Mouse (Mus musculus): Measurements from ENCODE around the gene Tomm40l. TPM values are rescaled to one million over a fixed set of nuclear protein-coding genes. Genes with fewer than 3 reads are reported as not detected.

The Tomm40l gene
- polyA plus RNA-seq, 1 experiment from 2014 or later = 33.3 TPM

GRCm38 (mm10) chr1:171193911-171194830 lies 28.1 kb downstream of the Tomm40l start:
- DNase-seq (ENCODE audit: low spot score) = peak; percentile 34
- Histone ChIP-seq H3K36me3 (replicated peaks) (no peaks in the 10 kb centered on the region), H3K27ac (replicated peaks) (no peak overlapping the region), H3K27me3 (replicated peaks; ENCODE audit: low read depth, poor library complexity, severe bottlenecking) (peaks cover 98% of the 10 kb centered on the region), H3K4me1 (peaks cover 45% of the 10 kb centered on the region), H3K9me3 (no peaks in the 10 kb centered on the region), H3K4me3 (0 out of 2 replicates have a peak overlapping the region, but pooled peaks have one; percentile 72)
- 21% methylated on average over 11 of the region's 11 CpGs for WGBS

GRCm38 (mm10) chr1:171193093-171193840 lies 29.0 kb downstream of the Tomm40l start:
- H3K36me3 ChIP-seq (replicated peaks) = no peaks in the 10 kb centered on the region

GRCm38 (mm10) chr1:171192283-171192682 lies 30.0 kb downstream of the Tomm40l start:
- H3K36me3 ChIP-seq (replicated peaks) = no peaks in the 10 kb centered on the region
- H3K4me3 ChIP-seq = no peak overlapping the region
- no peak overlapping the region for H3K27ac ChIP-seq (replicated peaks)
- peaks cover 80% of the 10 kb centered on the region for H3K27me3 ChIP-seq (replicated peaks; ENCODE audit: low read depth, poor library complexity, severe bottlenecking)
- DNase-seq (ENCODE audit: low spot score) = no peak
- peaks cover 58% of the 10 kb centered on the region for H3K4me1 ChIP-seq
- WGBS = 45% methylated on average over 10 of the region's 10 CpGs
- H3K9me3 ChIP-seq = no peaks in the 10 kb centered on the region

More at GRCm38 (mm10) chr1:171193093-171193840, 29.0 kb downstream of the Tomm40l start:
- peak; percentile 43 for DNase-seq (ENCODE audit: low spot score)
- peaks cover 54% of the 10 kb centered on the region for H3K4me1 ChIP-seq
- H3K27ac ChIP-seq (replicated peaks) = no peak overlapping the region; the same call in 1 of the 2 replicates
- H3K9me3 ChIP-seq = no peaks in the 10 kb centered on the region
- H3K27me3 ChIP-seq (replicated peaks; ENCODE audit: low read depth, poor library complexity, severe bottlenecking) = peaks cover 89% of the 10 kb centered on the region
- 2% methylated on average over 18 of the region's 18 CpGs for WGBS
- H3K4me3 ChIP-seq = peak overlapping the region; percentile 44

- 93% methylated on average over 9 of the region's 9 CpGs for WGBS
- Histone ChIP-seq H3K9me3 (no peaks in the 10 kb centered on the region), H3K4me3 (no peak overlapping the region), H3K27me3 (replicated peaks; ENCODE audit: low read depth, poor library complexity, severe bottlenecking) (peaks cover 66% of the 10 kb centered on the region), H3K36me3 (replicated peaks) (no peaks in the 10 kb centered on the region), H3K4me1 (peaks cover 60% of the 10 kb centered on the region), H3K27ac (replicated peaks) (no peak overlapping the region)
- DNase-seq (ENCODE audit: low spot score) = no peak
Observed at GRCm38 (mm10) chr1:171190832-171191231, 31.5 kb downstream of the Tomm40l start.

- DNase-seq (ENCODE audit: low spot score) = peak; percentile 21
- H3K4me3 ChIP-seq = peak overlapping the region; percentile 6; the same call in 1 of the 2 replicates
- H3K36me3 ChIP-seq (replicated peaks) = no peaks in the 10 kb centered on the region
- peak overlapping the region; percentile 16; the same call in 1 of the 2 replicates for H3K27ac ChIP-seq (replicated peaks)
- peaks cover 53% of the 10 kb centered on the region for H3K27me3 ChIP-seq (replicated peaks; ENCODE audit: low read depth, poor library complexity, severe bottlenecking)
- 35% methylated on average over 14 of the region's 14 CpGs for whole genome bisulfite sequencing
- peaks cover 54% of the 10 kb centered on the region for H3K4me1 ChIP-seq
- no peaks in the 10 kb centered on the region for H3K9me3 ChIP-seq
Observed at GRCm38 (mm10) chr1:171189476-171190114, 32.7 kb downstream of the Tomm40l start.

- Histone ChIP-seq H3K27ac (replicated peaks) (peak overlapping the region; percentile 24; the same call in 1 of the 2 replicates), H3K27me3 (replicated peaks; ENCODE audit: low read depth, poor library complexity, severe bottlenecking) (peaks cover 48% of the 10 kb centered on the region), H3K9me3 (no peaks in the 10 kb centered on the region), H3K36me3 (replicated peaks) (no peaks in the 10 kb centered on the region), H3K4me3 (peak overlapping the region; percentile 6; the same call in 1 of the 2 replicates), H3K4me1 (peaks cover 48% of the 10 kb centered on the region)
- 19% methylated on average over 8 of the region's 8 CpGs for WGBS
- DNase-seq (ENCODE audit: low spot score) = peak; percentile 37
Observed at GRCm38 (mm10) chr1:171189046-171189445, 33.3 kb downstream of the Tomm40l start.

GRCm38 (mm10) chr1:171187851-171188700 lies 34.2 kb downstream of the Tomm40l start:
- no peaks in the 10 kb centered on the region for H3K36me3 ChIP-seq (replicated peaks)
- 59% methylated on average over 13 of the region's 13 CpGs for WGBS
- H3K4me1 ChIP-seq = peaks cover 39% of the 10 kb centered on the region
- DNase-seq (ENCODE audit: low spot score) = no peak
- H3K27me3 ChIP-seq (replicated peaks; ENCODE audit: low read depth, poor library complexity, severe bottlenecking) = peaks cover 38% of the 10 kb centered on the region
- no peaks in the 10 kb centered on the region for H3K9me3 ChIP-seq
- H3K4me3 ChIP-seq = 0 out of 2 replicates have a peak overlapping the region, but pooled peaks have one; percentile 11
- H3K27ac ChIP-seq (replicated peaks) = no peak overlapping the region

GRCm38 (mm10) chr1:171185655-171186054 lies 36.7 kb downstream of the Tomm40l start:
- peaks cover 14% of the 10 kb centered on the region for H3K27me3 ChIP-seq (replicated peaks; ENCODE audit: low read depth, poor library complexity, severe bottlenecking)
- DNase-seq (ENCODE audit: low spot score) = no peak
- H3K4me3 ChIP-seq = no peak overlapping the region
- WGBS = 63% methylated on average over 8 of the region's 8 CpGs
- 0 out of 2 replicates have a peak overlapping the region, but pooled peaks have one; percentile 8 for H3K27ac ChIP-seq (replicated peaks)
- peaks cover 34% of the 10 kb centered on the region for H3K4me1 ChIP-seq
- no peaks in the 10 kb centered on the region for H3K9me3 ChIP-seq
- no peaks in the 10 kb centered on the region for H3K36me3 ChIP-seq (replicated peaks)

- no peak for DNase-seq (ENCODE audit: low spot score)
- no peak overlapping the region for H3K4me3 ChIP-seq
- 83% methylated on average over 7 of the region's 7 CpGs for WGBS
- H3K4me1 ChIP-seq = peaks cover 28% of the 10 kb centered on the region
- no peaks in the 10 kb centered on the region for H3K36me3 ChIP-seq (replicated peaks)
- H3K27ac ChIP-seq (replicated peaks) = no peak overlapping the region
- H3K27me3 ChIP-seq (replicated peaks; ENCODE audit: low read depth, poor library complexity, severe bottlenecking) = peaks cover 2% of the 10 kb centered on the region
- no peaks in the 10 kb centered on the region for H3K9me3 ChIP-seq
Observed at GRCm38 (mm10) chr1:171184314-171184713, 38.0 kb downstream of the Tomm40l start.

GRCm38 (mm10) chr1:171183620-171184019 lies 38.7 kb downstream of the Tomm40l start:
- Histone ChIP-seq H3K27ac (replicated peaks) (no peak overlapping the region), H3K27me3 (replicated peaks; ENCODE audit: low read depth, poor library complexity, severe bottlenecking) (no peaks in the 10 kb centered on the region; the same call in 1 of the 2 replicates), H3K9me3 (no peaks in the 10 kb centered on the region), H3K4me3 (no peak overlapping the region), H3K36me3 (replicated peaks) (no peaks in the 10 kb centered on the region), H3K4me1 (peaks cover 21% of the 10 kb centered on the region)
- no peak for DNase-seq (ENCODE audit: low spot score)
- WGBS = 64% methylated on average over 3 of the region's 3 CpGs

- Histone ChIP-seq H3K27ac (replicated peaks) (no peak overlapping the region), H3K9me3 (no peaks in the 10 kb centered on the region), H3K36me3 (replicated peaks) (no peaks in the 10 kb centered on the region), H3K27me3 (replicated peaks; ENCODE audit: low read depth, poor library complexity, severe bottlenecking) (no peaks in the 10 kb centered on the region; the same call in 1 of the 2 replicates), H3K4me3 (no peak overlapping the region), H3K4me1 (peaks cover 15% of the 10 kb centered on the region)
- no peak for DNase-seq (ENCODE audit: low spot score)
- 85% methylated on average over 3 of the region's 3 CpGs for WGBS
Observed at GRCm38 (mm10) chr1:171183025-171183424, 39.3 kb downstream of the Tomm40l start.

Measured in embryonic facial prominence, embryonic 10.5 days (tissue).